8 mouse cellular contexts compared by ENCODE assay signal in genomic region chr2:25356208-25357079, GRCm38 (mm10). TPM values are rescaled to one million over a fixed set of nuclear protein-coding genes. Genes with fewer than 3 reads are reported as not detected.
DNase-seq lines count a peak whose midpoint lies in the region; ATAC-seq and TF ChIP-seq lines count a peak whose summit lies in the region.

TSS of gene Dpp7 (minus strand) at chr2:25356359.

- no peak for TF ChIP-seq CTCF in E14TG2a.4 (conservative IDR thresholded peaks at IDR 0.05; ENCODE audit: low read length)

- no peaks in the 10 kb centered on the region for H3K27me3 ChIP-seq in E14TG2a.4 (ENCODE audit: insufficient read depth, low read length)
- no peaks in the 10 kb centered on the region for H3K27me3 ChIP-seq in forebrain, embryonic 10.5 days (ENCODE audit: poor library complexity, severe bottlenecking)
- no peaks in the 10 kb centered on the region for H3K27me3 ChIP-seq in heart, embryonic 14.5 days (ENCODE audit: control insufficient read depth, insufficient read depth, low read length)
- H3K27me3 ChIP-seq in liver, embryonic 12.5 days (replicated peaks), result no peaks in the 10 kb centered on the region
- H3K27me3 ChIP-seq in splenic B cell, adult 2 months (ENCODE audit: control insufficient read depth, insufficient read depth, low read length, poor library complexity, severe bottlenecking), result no peaks in the 10 kb centered on the region

- ATAC-seq in heart, embryonic 14.5 days (ENCODE audit: insufficient number of reproducible peaks, insufficient read depth, low FRiP score, low read depth), result peak; percentile 80
- peak; percentile 80 for ATAC-seq in liver, embryonic 12.5 days

- peaks cover 35% of the 10 kb centered on the region for H3K4me1 ChIP-seq in E14TG2a.4 (replicated peaks; ENCODE audit: low read depth, low read length)
- H3K4me1 ChIP-seq in forebrain, embryonic 10.5 days, result peaks cover 23% of the 10 kb centered on the region
- peaks cover 10 to 14% of the 10 kb centered on the region in 2 experiments for H3K4me1 ChIP-seq in heart, embryonic 14.5 days (ENCODE audit: control insufficient read depth in 2 of 2, insufficient read depth in 2 of 2, low read length in 2 of 2)
- peaks cover 24% of the 10 kb centered on the region for H3K4me1 ChIP-seq in liver, embryonic 12.5 days

- peak within 1 kb of the TSS; percentile 83 for H3K4me2 ChIP-seq in heart, embryonic 14.5 days (ENCODE audit: low read length)
- peak within 1 kb of the TSS; percentile 87 for H3K4me2 ChIP-seq in liver, embryonic 12.5 days

- peak within 1 kb of the TSS; percentile 80 for H3K27ac ChIP-seq in forebrain, embryonic 10.5 days
- no peak within 1 kb of the TSS for H3K27ac ChIP-seq in heart, embryonic 14.5 days (replicated peaks in 1 of 2; ENCODE audit: control insufficient read depth in 1 of 2, insufficient read depth in 1 of 2, low read depth in 2 of 2, low read length in 2 of 2)
- H3K27ac ChIP-seq in liver, embryonic 12.5 days, result no peak within 1 kb of the TSS

- DNase-seq in c-Kit-positive CD71-negative TER-119-negative erythroid progenitor cells, embryonic 14.5 days (ENCODE audit: low read depth), result peak; percentile 73
- peak; percentile 89 for DNase-seq in forebrain, embryonic 10.5 days (ENCODE audit: extremely low spot score, low spot score)
- peak; percentile 86 for DNase-seq in kidney, postnatal 14 days
- peak; percentile 75 for DNase-seq in naive thymus-derived CD4-positive, alpha-beta T cell, adult 2 months (ENCODE audit: low read depth)
- peak; percentile 86 for DNase-seq in splenic B cell, adult 2 months (ENCODE audit: low read depth, low spot score)

- peak within 1 kb of the TSS; percentile 94 for H3K4me3 ChIP-seq in E14TG2a.4 (replicated peaks; ENCODE audit: low read length)
- H3K4me3 ChIP-seq in forebrain, embryonic 10.5 days, result peak within 1 kb of the TSS; percentile 58
- H3K4me3 ChIP-seq in heart, embryonic 14.5 days (ENCODE audit: control insufficient read depth in 1 of 2, insufficient read depth in 1 of 2, low read depth in 1 of 2, low read length in 2 of 2), result peak within 1 kb of the TSS; percentile 54 to 56
- peak within 1 kb of the TSS; percentile 65 for H3K4me3 ChIP-seq in liver, embryonic 12.5 days

- H3K9ac ChIP-seq in heart, embryonic 14.5 days (ENCODE audit: low read length), result peak within 1 kb of the TSS; percentile 67
- peak within 1 kb of the TSS; percentile 64 for H3K9ac ChIP-seq in liver, embryonic 12.5 days

- H3K36me3 ChIP-seq in E14TG2a.4 (ENCODE audit: insufficient read depth, low read length), result peaks cover 63% of the 10 kb centered on the region
- H3K36me3 ChIP-seq in forebrain, embryonic 10.5 days (replicated peaks), result peaks cover 24% of the 10 kb centered on the region
- peaks cover 33% of the 10 kb centered on the region for H3K36me3 ChIP-seq in heart, embryonic 14.5 days (ENCODE audit: control insufficient read depth, insufficient read depth, low read length)
- H3K36me3 ChIP-seq in liver, embryonic 12.5 days, result peaks cover 29% of the 10 kb centered on the region
- no peaks in the 10 kb centered on the region; the same call in none of the 2 replicates for H3K36me3 ChIP-seq in splenic B cell, adult 2 months (ENCODE audit: control insufficient read depth, insufficient read depth, low read length, poor library complexity, severe bottlenecking)

- no peaks in the 10 kb centered on the region for H3K9me3 ChIP-seq in E14TG2a.4 (ENCODE audit: low read length)
- no peaks in the 10 kb centered on the region for H3K9me3 ChIP-seq in forebrain, embryonic 10.5 days
- no peaks in the 10 kb centered on the region for H3K9me3 ChIP-seq in heart, embryonic 14.5 days (ENCODE audit: control insufficient read depth, low read length)
- no peaks in the 10 kb centered on the region for H3K9me3 ChIP-seq in liver, embryonic 12.5 days (replicated peaks)

- 9% methylated on average over 13 of the region's 13 CpGs for WGBS in forebrain, embryonic 10.5 days
- WGBS in heart, embryonic 14.5 days, result 5% methylated on average over 13 of the region's 13 CpGs
- WGBS in liver, embryonic 12.5 days (ENCODE audit: insufficient replicate concordance), result 5% methylated on average over 13 of the region's 13 CpGs

RNA-seq across cellular contexts. Expression of gene Dpp7, which starts in this region (rescaled TPM):
- polyA plus RNA-seq in forebrain, embryonic 10.5 days (2016; fragmentation: Nextera tagmentation; extraction: Ambion mirVana), result 17.6 and 21.8 TPM in 2 replicates
- polyA plus RNA-seq in heart, embryonic 14.5 days (2014; fragmentation: Nextera tagmentation; extraction: Ambion mirVana), result 11.5 and 12.4 TPM in 2 replicates
- polyA plus RNA-seq in liver, embryonic 12.5 days (2016; fragmentation: Nextera tagmentation; extraction: Ambion mirVana), result 11.2 TPM in 2 replicates
